Mouse (Mus musculus): ENCODE measurements around the gene Fam193a.

DNA sequence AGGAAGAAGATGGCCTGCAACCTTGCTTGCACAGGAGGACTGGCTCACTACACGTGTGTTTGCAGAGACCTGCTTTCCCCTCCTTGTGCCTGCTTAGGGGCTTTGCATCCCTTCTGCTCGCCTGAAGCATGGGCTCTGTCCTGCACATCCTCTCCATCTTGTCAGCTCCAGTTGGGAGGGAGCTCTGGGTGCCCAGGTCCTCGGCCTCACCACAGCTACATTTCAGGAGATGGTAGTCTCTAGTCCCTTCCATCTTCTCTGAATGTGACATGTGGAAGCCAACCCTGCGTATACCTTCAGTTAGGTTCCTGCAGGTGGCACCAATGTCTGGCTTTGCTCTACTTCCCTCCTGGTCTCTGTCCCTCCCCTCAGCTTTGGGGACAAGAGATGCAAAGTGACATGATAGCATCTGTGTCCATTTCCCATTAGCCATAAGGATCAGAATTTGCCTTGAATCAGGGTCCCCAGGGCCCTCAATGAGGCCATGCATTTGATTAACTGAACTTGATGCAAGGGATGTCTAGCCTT is 154.3 kb downstream of the Fam193a start:
- TF ChIP-seq CTCF (IDR thresholded peaks at IDR 0.05 in 2 of 3, conservative IDR thresholded peaks at IDR 0.05 in 1 of 3; ENCODE audit: control insufficient read depth in 1 of 3, insufficient read depth in 1 of 3, low read depth in 2 of 3, low read length in 3 of 3, poor library complexity in 1 of 3, severe bottlenecking in 1 of 3) = peak; percentile 23 to 58 (median 41); a peak in 3 of 6 replicates
- peak; percentile 48 for TF ChIP-seq SMC3 (IDR thresholded peaks at IDR 0.05; ENCODE audit: low read depth, low read length)
- TF ChIP-seq USF2 (IDR thresholded peaks at IDR 0.05; ENCODE audit: borderline replicate concordance in 1 of 2, insufficient read depth in 1 of 2, low read depth in 1 of 2, low read length in 2 of 2) = no peak
- TF ChIP-seq RAD21 (IDR thresholded peaks at IDR 0.05; ENCODE audit: low read depth, low read length) = peak; percentile 66
- no peak for TF ChIP-seq MAX (IDR thresholded peaks at IDR 0.05; ENCODE audit: low read length)
- TF ChIP-seq POLR2A (IDR thresholded peaks at IDR 0.05; ENCODE audit: control insufficient read depth in 1 of 2, insufficient read depth in 1 of 2, low read depth in 1 of 2, low read length in 2 of 2, poor library complexity in 1 of 2) = no peak
- TF ChIP-seq MEF2A (IDR thresholded peaks at IDR 0.05; ENCODE audit: extremely low read depth, insufficient replicate concordance, low read depth, low read length, poor library complexity, severe bottlenecking) = no peak
- TF ChIP-seq ZKSCAN1 (IDR thresholded peaks at IDR 0.05; ENCODE audit: low read depth, low read length) = no peak

Data from MEL (cell line).